7 mouse cellular contexts compared by ENCODE assay signal in genomic region chr7:143600231-143600740, GRCm38 (mm10). TPM values are rescaled to one million over a fixed set of nuclear protein-coding genes. Genes with fewer than 3 reads are reported as not detected.
A peak's percentile ranks its signal among the peaks of the same experiment; 100 is the strongest.
DNase-seq lines count a peak whose midpoint lies in the region; ATAC-seq lines count a peak whose summit lies in the region.

No protein-coding gene starts in this region.

- DNase-seq in liver: peak; percentile 94
- DNase-seq in left cerebral cortex, postnatal 25 days (ENCODE audit: low spot score in 2 of 2): no peak

- peak overlapping the region; percentile 100 for H3K4me3 ChIP-seq in megakaryocyte, embryonic 14.5 days (replicated peaks)
- peak overlapping the region; percentile 94 for H3K4me3 ChIP-seq in forebrain, embryonic 13.5 days
- H3K4me3 ChIP-seq in stomach, embryonic 15.5 days (replicated peaks): peak overlapping the region; percentile 96

- intact Hi-C loops in left cerebral cortex, postnatal 25 days (cut with DNase I): loop anchor here (5.0 kb wide), 1 partner anchor 87 kb away; the partner anchor contains the start of gene Tnfrsf23

- no peaks in the 10 kb centered on the region for H3K9me3 ChIP-seq in megakaryocyte, embryonic 14.5 days
- no peaks in the 10 kb centered on the region for H3K9me3 ChIP-seq in forebrain, embryonic 13.5 days (replicated peaks)
- H3K9me3 ChIP-seq in stomach, embryonic 15.5 days: no peaks in the 10 kb centered on the region

- peaks cover 63% of the 10 kb centered on the region for H3K4me1 ChIP-seq in megakaryocyte, embryonic 14.5 days
- H3K4me1 ChIP-seq in forebrain, embryonic 13.5 days: peaks cover 17% of the 10 kb centered on the region
- peaks cover 14% of the 10 kb centered on the region for H3K4me1 ChIP-seq in stomach, embryonic 15.5 days

- peaks cover 30% of the 10 kb centered on the region for H3K36me3 ChIP-seq in megakaryocyte, embryonic 14.5 days (replicated peaks; ENCODE audit: low read length)
- H3K36me3 ChIP-seq in forebrain, embryonic 13.5 days (ENCODE audit: poor library complexity, severe bottlenecking): no peaks in the 10 kb centered on the region; the same call in 1 of the 2 replicates
- H3K36me3 ChIP-seq in stomach, embryonic 15.5 days: no peaks in the 10 kb centered on the region

- WGBS in forebrain, embryonic 13.5 days: 5% methylated on average over 13 of the region's 15 CpGs
- WGBS in stomach, embryonic 15.5 days: 6% methylated on average over 15 of the region's 15 CpGs

- peak overlapping the region; percentile 98 for H3K4me2 ChIP-seq in forebrain, embryonic 13.5 days
- H3K4me2 ChIP-seq in stomach, embryonic 15.5 days: peak overlapping the region; percentile 88

- peaks cover 7% of the 10 kb centered on the region for H3K27me3 ChIP-seq in megakaryocyte, embryonic 14.5 days (replicated peaks)
- H3K27me3 ChIP-seq in forebrain, embryonic 13.5 days: no peaks in the 10 kb centered on the region
- no peaks in the 10 kb centered on the region for H3K27me3 ChIP-seq in stomach, embryonic 15.5 days (replicated peaks)

- ATAC-seq in megakaryocyte, adult 5-6 weeks (ENCODE audit: poor library complexity, severe bottlenecking): no peak
- no peak for ATAC-seq in forebrain, embryonic 13.5 days
- no peak for ATAC-seq in stomach, embryonic 15.5 days (ENCODE audit: insufficient read depth, low FRiP score, low read depth)
- ATAC-seq in megakaryocyte progenitor cell, adult 5-6 weeks (replicated peaks; ENCODE audit: poor library complexity): no peak

- no peak overlapping the region; the same call in 1 of the 2 replicates for H3K27ac ChIP-seq in forebrain, embryonic 13.5 days
- H3K27ac ChIP-seq in stomach, embryonic 15.5 days: peak overlapping the region; percentile 54; the same call in 1 of the 2 replicates

- 0 out of 2 replicates have a peak overlapping the region, but pooled peaks have one; percentile 21 for H3K9ac ChIP-seq in forebrain, embryonic 13.5 days
- peak overlapping the region; percentile 41 for H3K9ac ChIP-seq in stomach, embryonic 15.5 days

RNA-seq across cellular contexts. Expression of gene Cars, which starts 0.4 kb away (rescaled TPM):
- polyA plus RNA-seq in megakaryocyte, embryonic 14.5 days (2012; ENCODE audit: insufficient read depth, low replicate concordance): 4.8 and 43.5 TPM in 2 replicates
- 27.5 and 31.5 TPM in 2 replicates for total RNA-seq in megakaryocyte, adult 5-6 weeks (2015)
- total RNA-seq in megakaryocyte, adult 5-6 weeks (2017): 39.8 and 45.1 TPM in 2 replicates
- 64.4 and 73.7 TPM in 2 replicates for polyA plus RNA-seq in forebrain, embryonic 13.5 days (2015; fragmentation: Nextera tagmentation; extraction: Ambion mirVana)
- 67.5 and 73.2 TPM in 2 replicates for polyA plus RNA-seq in stomach, embryonic 15.5 days (2015; fragmentation: Nextera tagmentation; extraction: Ambion mirVana)
- total RNA-seq in megakaryocyte progenitor cell, adult 5-6 weeks (2015): 40.3 and 55.4 TPM in 2 replicates
- 47.5 and 74.5 TPM in 2 replicates for total RNA-seq in megakaryocyte progenitor cell, adult 5-6 weeks (2017)
- 10 to 100 TPM; 52.6 to 53.8 TPM for total RNA-seq in left cerebral cortex, postnatal 25 days (2021)

RNA-seq across cellular contexts. Expression of gene Tnfrsf26, which starts 28.2 kb away (rescaled TPM):
- 0.22 and 0.54 TPM in 2 replicates for polyA plus RNA-seq in megakaryocyte, embryonic 14.5 days (2012; ENCODE audit: insufficient read depth, low replicate concordance)
- total RNA-seq in megakaryocyte, adult 5-6 weeks (2015): 5.7 and 8.4 TPM in 2 replicates
- total RNA-seq in megakaryocyte, adult 5-6 weeks (2017): 4.5 and 5.4 TPM in 2 replicates
- polyA plus RNA-seq in forebrain, embryonic 13.5 days (2015; fragmentation: Nextera tagmentation; extraction: Ambion mirVana): 0.05 and 0.14 TPM in 2 replicates
- 0.32 and 0.48 TPM in 2 replicates for polyA plus RNA-seq in stomach, embryonic 15.5 days (2015; fragmentation: Nextera tagmentation; extraction: Ambion mirVana)
- total RNA-seq in megakaryocyte progenitor cell, adult 5-6 weeks (2015): 28.1 and 31.6 TPM in 2 replicates
- 20.1 and 20.5 TPM in 2 replicates for total RNA-seq in megakaryocyte progenitor cell, adult 5-6 weeks (2017)
- total RNA-seq in left cerebral cortex, postnatal 25 days (2021): not detected

RNA-seq across cellular contexts. Expression of gene Tnfrsf22, which starts 49.2 kb away (rescaled TPM):
- not detected in 2 replicates for polyA plus RNA-seq in megakaryocyte, embryonic 14.5 days (2012; ENCODE audit: insufficient read depth, low replicate concordance)
- 2.1 and 3.5 TPM in 2 replicates for total RNA-seq in megakaryocyte, adult 5-6 weeks (2015)
- total RNA-seq in megakaryocyte, adult 5-6 weeks (2017): 1.7 and 3.5 TPM in 2 replicates
- 5.3 and 5.5 TPM in 2 replicates for polyA plus RNA-seq in forebrain, embryonic 13.5 days (2015; fragmentation: Nextera tagmentation; extraction: Ambion mirVana)
- polyA plus RNA-seq in stomach, embryonic 15.5 days (2015; fragmentation: Nextera tagmentation; extraction: Ambion mirVana): 5.7 and 6.8 TPM in 2 replicates
- 8.3 and 13.6 TPM in 2 replicates for total RNA-seq in megakaryocyte progenitor cell, adult 5-6 weeks (2015)
- 2.8 and 5.7 TPM in 2 replicates for total RNA-seq in megakaryocyte progenitor cell, adult 5-6 weeks (2017)
- 1 to 10 TPM; 1.0 to 1.4 TPM for total RNA-seq in left cerebral cortex, postnatal 25 days (2021)

RNA-seq across cellular contexts. Expression of gene Nap1l4, which starts 51.4 kb away (rescaled TPM):
- polyA plus RNA-seq in megakaryocyte, embryonic 14.5 days (2012; ENCODE audit: insufficient read depth, low replicate concordance): 5.7 and 38.9 TPM in 2 replicates
- 52.4 and 55.3 TPM in 2 replicates for total RNA-seq in megakaryocyte, adult 5-6 weeks (2015)
- 105 and 107 TPM in 2 replicates for total RNA-seq in megakaryocyte, adult 5-6 weeks (2017)
- 346 and 367 TPM in 2 replicates for polyA plus RNA-seq in forebrain, embryonic 13.5 days (2015; fragmentation: Nextera tagmentation; extraction: Ambion mirVana)
- polyA plus RNA-seq in stomach, embryonic 15.5 days (2015; fragmentation: Nextera tagmentation; extraction: Ambion mirVana): 185 and 205 TPM in 2 replicates
- 75.6 and 76.8 TPM in 2 replicates for total RNA-seq in megakaryocyte progenitor cell, adult 5-6 weeks (2015)
- 153 and 162 TPM in 2 replicates for total RNA-seq in megakaryocyte progenitor cell, adult 5-6 weeks (2017)
- 100 to 1,000 TPM; 104 to 113 TPM for total RNA-seq in left cerebral cortex, postnatal 25 days (2021)

Comparison
In these comparisons a context has a peak if more than half of its experiments do, and no peak if none do; other contexts are left out.
1. RNA of gene Tnfrsf26, which starts 28.2 kb away (total RNA-seq): 20.1 to 31.6 TPM in megakaryocyte progenitor cell, adult 5-6 weeks and 4.5 to 8.4 TPM in megakaryocyte, adult 5-6 weeks; not detected in left cerebral cortex, postnatal 25 days; every median in the first group is over 4 times any median in the second.
2. Peak in every context shown above with its lines, with median percentiles within 50 percentile points of each other: H3K4me3 ChIP-seq.